Mouse (Mus musculus): ENCODE measurements around the gene Marcks. TPM values are rescaled to one million over a fixed set of nuclear protein-coding genes. Genes with fewer than 3 reads are reported as not detected.

Marcks gene
- total RNA-seq, 1 experiment, result 18.4 TPM

GRCm38 (mm10) chr10:37138311-37138731 is 399 bp downstream of the Marcks start:
- in situ Hi-C loops (cut with MboI; ENCODE audit: low sequenced_read_pairs in 2 of 2, unreplicated experiment in 2 of 2), result no loop called here
- peak overlapping the region; percentile 75 for H3K9ac ChIP-seq (ENCODE audit: insufficient read depth, low read depth, low read length, poor library complexity, severe bottlenecking)
- H3K4me1 ChIP-seq (ENCODE audit: control insufficient read depth in 2 of 2, insufficient read depth in 2 of 2, low read length in 2 of 2, poor library complexity in 1 of 2), result peaks cover 3 to 8% of the 10 kb centered on the region in 2 experiments; a peak in 3 of 4 replicates
- peak overlapping the region; percentile 49; the same call in 1 of the 2 replicates for H3K27ac ChIP-seq (ENCODE audit: insufficient read depth, low read depth, low read length, poor library complexity, severe bottlenecking)
- peak overlapping the region; percentile 73 to 79 for H3K4me3 ChIP-seq (ENCODE audit: insufficient read depth in 1 of 2, low read depth in 1 of 2, low read length in 2 of 2, poor library complexity in 1 of 2, severe bottlenecking in 1 of 2)
- no peak for DNase-seq (ENCODE audit: low read depth, low spot score)
- H3K9me3 ChIP-seq (ENCODE audit: control insufficient read depth, insufficient read depth, low read depth, low read length), result no peaks in the 10 kb centered on the region
- TF ChIP-seq ZC3H11A (IDR thresholded peaks at IDR 0.05; ENCODE audit: borderline replicate concordance, low read depth, low read length) (no peak), CHD2 (IDR thresholded peaks at IDR 0.05; ENCODE audit: low read depth, low read length) (no peak), ZNF384 (IDR thresholded peaks at IDR 0.05; ENCODE audit: low read depth, low read length) (no peak), HCFC1 (IDR thresholded peaks at IDR 0.05; ENCODE audit: borderline replicate concordance, insufficient read depth, low read length) (no peak), MAFK (IDR thresholded peaks at IDR 0.05; ENCODE audit: insufficient read depth, low read depth, low read length) (no peak)
- no peaks in the 10 kb centered on the region for H3K36me3 ChIP-seq (ENCODE audit: control insufficient read depth, insufficient read depth, low read length, poor library complexity, severe bottlenecking)

GRCm38 (mm10) chr10:37137531-37138310 is 999 bp downstream of the Marcks start:
- in situ Hi-C loops (cut with MboI; ENCODE audit: low sequenced_read_pairs in 2 of 2, unreplicated experiment in 2 of 2), result no loop called here
- no peaks in the 10 kb centered on the region for H3K9me3 ChIP-seq (ENCODE audit: control insufficient read depth, insufficient read depth, low read depth, low read length)
- H3K36me3 ChIP-seq (ENCODE audit: control insufficient read depth, insufficient read depth, low read length, poor library complexity, severe bottlenecking), result no peaks in the 10 kb centered on the region
- TF ChIP-seq ZNF384 (IDR thresholded peaks at IDR 0.05; ENCODE audit: low read depth, low read length) (no peak), HCFC1 (IDR thresholded peaks at IDR 0.05; ENCODE audit: borderline replicate concordance, insufficient read depth, low read length) (no peak), ZC3H11A (IDR thresholded peaks at IDR 0.05; ENCODE audit: borderline replicate concordance, low read depth, low read length) (no peak), CHD2 (IDR thresholded peaks at IDR 0.05; ENCODE audit: low read depth, low read length) (no peak), MAFK (IDR thresholded peaks at IDR 0.05; ENCODE audit: insufficient read depth, low read depth, low read length) (no peak)
- H3K4me3 ChIP-seq (ENCODE audit: insufficient read depth in 1 of 2, low read depth in 1 of 2, low read length in 2 of 2, poor library complexity in 1 of 2, severe bottlenecking in 1 of 2), result peak overlapping the region; percentile 73 to 79
- H3K4me1 ChIP-seq (ENCODE audit: control insufficient read depth in 2 of 2, insufficient read depth in 2 of 2, low read length in 2 of 2, poor library complexity in 1 of 2), result peaks cover 3 to 8% of the 10 kb centered on the region in 2 experiments; a peak in 3 of 4 replicates
- H3K27ac ChIP-seq (ENCODE audit: insufficient read depth, low read depth, low read length, poor library complexity, severe bottlenecking), result no peak overlapping the region; the same call in 1 of the 2 replicates
- peak overlapping the region; percentile 75 for H3K9ac ChIP-seq (ENCODE audit: insufficient read depth, low read depth, low read length, poor library complexity, severe bottlenecking)
- DNase-seq (ENCODE audit: low read depth, low spot score), result no peak

GRCm38 (mm10) chr10:37136981-37137518 is 1.7 kb downstream of the Marcks start:
- Histone ChIP-seq H3K9ac (ENCODE audit: insufficient read depth, low read depth, low read length, poor library complexity, severe bottlenecking) (peak overlapping the region; percentile 80), H3K4me1 (ENCODE audit: control insufficient read depth in 2 of 2, insufficient read depth in 2 of 2, low read length in 2 of 2, poor library complexity in 1 of 2) (peaks cover 3 to 8% of the 10 kb centered on the region in 2 experiments; a peak in 3 of 4 replicates), H3K36me3 (ENCODE audit: control insufficient read depth, insufficient read depth, low read length, poor library complexity, severe bottlenecking) (no peaks in the 10 kb centered on the region), H3K9me3 (ENCODE audit: control insufficient read depth, insufficient read depth, low read depth, low read length) (no peaks in the 10 kb centered on the region), H3K27ac (ENCODE audit: insufficient read depth, low read depth, low read length, poor library complexity, severe bottlenecking) (no peak overlapping the region; the same call in 1 of the 2 replicates), H3K4me3 (ENCODE audit: insufficient read depth in 1 of 2, low read depth in 1 of 2, low read length in 2 of 2, poor library complexity in 1 of 2, severe bottlenecking in 1 of 2) (peak overlapping the region; percentile 73 to 79)
- TF ChIP-seq ZNF384 (IDR thresholded peaks at IDR 0.05; ENCODE audit: low read depth, low read length), result peak; percentile 97
- peak; percentile 24; the same call in 1 of the 2 replicates for TF ChIP-seq ZC3H11A (IDR thresholded peaks at IDR 0.05; ENCODE audit: borderline replicate concordance, low read depth, low read length)
- no peak; the same call in 1 of the 2 replicates for TF ChIP-seq HCFC1 (IDR thresholded peaks at IDR 0.05; ENCODE audit: borderline replicate concordance, insufficient read depth, low read length)
- in situ Hi-C loops (cut with MboI; ENCODE audit: low sequenced_read_pairs in 2 of 2, unreplicated experiment in 2 of 2), result no loop called here
- peak; percentile 60 for DNase-seq (ENCODE audit: low read depth, low spot score)

DNA sequence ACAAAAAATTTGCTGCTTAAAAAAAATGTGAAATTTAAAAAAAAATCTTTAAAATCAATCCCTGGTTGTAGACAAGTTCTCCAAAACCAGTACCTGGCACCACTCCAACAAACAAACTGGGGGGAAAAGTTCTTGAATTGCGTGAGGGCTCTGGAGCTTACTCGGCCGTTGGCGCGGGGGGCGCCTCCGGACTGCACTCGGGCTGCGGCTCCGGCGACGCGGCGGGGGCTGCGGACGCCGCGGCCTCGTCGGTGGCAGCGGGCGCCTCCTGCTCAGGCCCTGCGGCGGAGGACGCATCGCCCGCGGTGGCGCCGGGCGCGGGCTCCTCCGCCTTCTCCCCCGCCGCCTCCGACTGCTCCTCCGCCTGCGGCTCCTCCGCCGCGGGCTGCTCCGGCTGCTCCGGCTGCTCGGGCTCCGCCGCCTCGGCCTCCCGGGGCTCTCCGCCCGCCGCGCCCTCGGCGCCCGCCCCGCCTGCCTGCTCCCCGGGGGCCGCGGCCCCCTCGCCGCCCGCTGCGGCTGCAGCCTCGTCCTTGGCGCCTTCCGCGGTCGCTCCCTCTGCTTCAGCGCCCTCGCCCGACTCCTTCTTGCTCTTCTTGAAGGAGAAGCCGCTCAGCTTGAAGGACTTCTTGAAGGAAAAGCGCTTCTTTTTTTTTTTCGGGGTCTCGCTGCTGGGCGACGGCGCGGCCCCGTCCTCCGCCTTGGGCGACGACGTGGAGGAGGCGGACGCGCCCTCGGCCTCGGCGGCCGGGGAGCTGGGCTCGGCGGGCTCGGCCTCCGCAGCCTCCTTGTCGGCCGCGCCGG is 2.6 kb downstream of the Marcks start:
- H3K9ac ChIP-seq (ENCODE audit: insufficient read depth, low read depth, low read length, poor library complexity, severe bottlenecking), result peak overlapping the region; percentile 80
- TF ChIP-seq HCFC1 (IDR thresholded peaks at IDR 0.05; ENCODE audit: borderline replicate concordance, insufficient read depth, low read length) (no peak), ZNF384 (IDR thresholded peaks at IDR 0.05; ENCODE audit: low read depth, low read length) (peak; percentile 78), CHD2 (IDR thresholded peaks at IDR 0.05; ENCODE audit: low read depth, low read length) (no peak), ZC3H11A (IDR thresholded peaks at IDR 0.05; ENCODE audit: borderline replicate concordance, low read depth, low read length) (no peak)
- no peaks in the 10 kb centered on the region for H3K9me3 ChIP-seq (ENCODE audit: control insufficient read depth, insufficient read depth, low read depth, low read length)
- H3K36me3 ChIP-seq (ENCODE audit: control insufficient read depth, insufficient read depth, low read length, poor library complexity, severe bottlenecking), result no peaks in the 10 kb centered on the region
- peaks cover 3 to 6% of the 10 kb centered on the region in 2 experiments; a peak in 3 of 4 replicates for H3K4me1 ChIP-seq (ENCODE audit: control insufficient read depth in 2 of 2, insufficient read depth in 2 of 2, low read length in 2 of 2, poor library complexity in 1 of 2)
- in situ Hi-C loops (cut with MboI; ENCODE audit: low sequenced_read_pairs in 2 of 2, unreplicated experiment in 2 of 2), result no loop called here
- no peak for DNase-seq (ENCODE audit: low read depth, low spot score)
- H3K27ac ChIP-seq (ENCODE audit: insufficient read depth, low read depth, low read length, poor library complexity, severe bottlenecking), result no peak overlapping the region
- peak overlapping the region; percentile 73 to 79 for H3K4me3 ChIP-seq (ENCODE audit: insufficient read depth in 1 of 2, low read depth in 1 of 2, low read length in 2 of 2, poor library complexity in 1 of 2, severe bottlenecking in 1 of 2)

Data from ES-E14 (cell line).